Mouse (Mus musculus) stomach, embryonic 14.5 days (tissue): ENCODE results near the gene Gls. TPM values are rescaled to one million over a fixed set of nuclear protein-coding genes. Genes with fewer than 3 reads are reported as not detected.

Experiments used
- ATAC-seq: fragments of 200-750 bp; cut with Nextera tagmentation; 2 replicates; pipeline ENCODE4 v1.8.0; 2017; ENCODE audit warnings: low read depth, moderate TSS enrichment; ENCODE audit not compliant: insufficient number of reproducible peaks, insufficient read depth, low FRiP score
- H3K27ac ChIP-seq: fragments of 300-500 bp; sonication (generic); 2 replicates; pipeline ENCODE4 v1.5.1; 2014; ENCODE audit warnings: mild to moderate bottlenecking, low read length, moderate library complexity, mixed read lengths
- H3K27me3 ChIP-seq: fragments of 300-500 bp; sonication (generic); 2 replicates; pipeline ENCODE4 v1.6.1; 2014; ENCODE audit warnings: low read length, control low read depth, mixed read lengths; ENCODE audit not compliant: control insufficient read depth, insufficient read depth
- H3K36me3 ChIP-seq: fragments of 300-500 bp; sonication (generic); 2 replicates; pipeline ENCODE4 v1.6.1; 2014; ENCODE audit warnings: mild to moderate bottlenecking, control low read depth, low read length, moderate library complexity, mixed read lengths; ENCODE audit not compliant: control insufficient read depth, insufficient read depth
- H3K4me1 ChIP-seq: fragments of 300-500 bp; sonication (generic); 2 replicates; pipeline ENCODE4 v1.6.1; 2014; ENCODE audit warnings: low read length, control low read depth, mixed read lengths; ENCODE audit not compliant: control insufficient read depth, insufficient read depth
- H3K4me2 ChIP-seq: fragments of 300-500 bp; sonication (generic); replicated peaks from 2 replicates; pipeline ENCODE4 v1.6.1; 2014; ENCODE audit warnings: low read depth, low read length, control low read depth
- H3K4me3 ChIP-seq: fragments of 300-500 bp; sonication (generic); 2 replicates; pipeline ENCODE4 v1.5.1; 2014; ENCODE audit warnings: low read depth, low read length, control low read depth
- H3K9ac ChIP-seq: fragments of 300-500 bp; sonication (generic); replicated peaks from 2 replicates; pipeline ENCODE4 v1.6.1; 2014; ENCODE audit warnings: low read depth, mild to moderate bottlenecking, control low read depth, low read length, moderate library complexity, mixed read lengths
- H3K9me3 ChIP-seq: fragments of 300-500 bp; sonication (generic); 2 replicates; pipeline ENCODE4 v1.6.1; 2016; ENCODE audit warnings: low read depth, low read length, control low read depth; ENCODE audit not compliant: control insufficient read depth
- WGBS: fragments of 180-500 bp; shearing (Covaris S2); extraction: QIAGEN DNeasy Blood & Tissue Kit; methylation state at CpG from one replicate; pipeline ENCODE4 v1.1.7; 2014; 5-methylcytosine and 5-hydroxymethylcytosine counted together
- polyA plus RNA-seq: library from polyadenylated mRNA; unstranded; fragments of >200 nt; fragmentation: Nextera tagmentation; extraction: Ambion mirVana; gene quantifications from 2 replicates; pipeline ENCODE4 v1.2.1, GENCODE M21; 2014

The Gls gene
- polyA plus RNA-seq = 30.5 and 31.4 TPM in 2 replicates

DNA sequence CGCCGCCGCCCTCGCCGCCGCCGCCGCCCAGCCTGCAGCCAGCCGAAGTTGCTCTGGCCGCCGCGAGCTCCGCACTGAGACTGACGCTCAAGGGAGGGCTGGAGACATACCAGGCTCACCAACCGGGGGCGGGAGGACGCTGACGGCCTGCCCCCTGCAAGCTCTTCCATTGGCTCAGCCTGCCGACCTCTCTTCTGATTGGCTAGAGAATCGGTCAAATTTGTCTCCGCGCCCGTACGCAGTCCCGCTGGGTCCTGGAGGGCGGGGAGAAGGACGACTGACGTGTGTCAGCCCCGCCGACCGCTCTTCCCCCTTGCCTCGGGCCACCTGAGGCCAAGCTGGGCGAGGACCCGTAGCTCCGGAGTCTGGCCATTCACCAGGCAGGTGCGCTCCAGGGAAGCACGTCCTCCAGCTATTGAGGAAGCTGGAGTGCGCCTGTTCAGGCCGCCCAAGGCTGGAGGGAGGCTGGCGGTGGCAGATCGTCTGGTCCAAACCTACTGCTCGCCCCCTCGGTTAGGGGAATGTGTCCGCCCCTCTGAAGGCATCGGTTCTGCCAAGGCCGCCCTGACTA is at the start of gene Gls:
Gene Gls, minus strand, starts transcription at position 90 of the 571 bp plus-strand sequence.
- peak; percentile 99 for ATAC-seq
- H3K4me1 ChIP-seq = 0 out of 2 replicates have a peak, but pooled peaks cover 3% of the 10 kb centered on the region
- H3K4me2 ChIP-seq = peak within 1 kb of the TSS; percentile 79
- peak within 1 kb of the TSS; percentile 92 for H3K27ac ChIP-seq
- peak within 1 kb of the TSS; percentile 87 for H3K9ac ChIP-seq
- H3K27me3 ChIP-seq = no peaks in the 10 kb centered on the region
- no peaks in the 10 kb centered on the region for H3K36me3 ChIP-seq
- no peaks in the 10 kb centered on the region for H3K9me3 ChIP-seq
- H3K4me3 ChIP-seq = peak within 1 kb of the TSS; percentile 91
- under 1% methylated on average over 42 of the region's 46 CpGs for WGBS

DNA sequence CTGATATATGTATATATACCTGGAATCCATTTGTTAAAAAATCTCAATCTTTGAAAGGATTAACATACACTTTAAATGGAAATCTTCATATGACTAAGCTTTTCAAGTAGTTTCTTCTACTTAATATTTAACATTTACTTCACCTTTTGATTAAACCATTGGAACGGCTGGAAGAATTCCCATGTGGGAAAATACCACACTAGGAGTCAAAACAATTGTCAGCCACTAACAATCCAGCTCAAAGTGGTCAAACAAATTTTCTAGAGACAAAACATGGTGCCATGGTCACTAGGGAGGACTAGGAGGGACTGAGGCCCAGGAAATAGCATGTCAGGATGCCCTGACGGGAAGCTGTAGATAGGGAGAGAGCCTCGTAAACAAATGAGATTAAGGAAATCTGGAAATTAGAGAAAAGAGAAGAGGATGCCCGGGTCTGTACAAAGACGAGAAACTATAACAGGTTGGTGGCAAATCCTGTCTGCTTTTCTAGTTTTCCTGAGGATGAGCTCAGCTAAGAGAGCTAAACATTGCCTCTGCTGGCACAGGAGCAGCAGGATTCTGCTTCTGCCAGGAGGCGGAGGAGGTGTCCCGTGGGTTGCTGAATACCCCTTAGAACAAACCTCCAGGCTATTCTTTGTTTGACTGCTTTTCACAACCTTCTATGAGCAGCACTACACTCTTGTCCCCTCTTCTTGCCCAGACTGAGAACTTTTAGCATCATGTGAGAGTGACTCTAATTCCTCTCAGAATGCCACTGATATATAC is 47.0 kb upstream of the Gls start:
- H3K9me3 ChIP-seq = no peaks in the 10 kb centered on the region
- no peaks in the 10 kb centered on the region for H3K36me3 ChIP-seq
- no peak overlapping the region for H3K27ac ChIP-seq
- no peak for ATAC-seq
- H3K27me3 ChIP-seq = no peaks in the 10 kb centered on the region
- no peak overlapping the region for H3K4me3 ChIP-seq
- no peak overlapping the region for H3K4me2 ChIP-seq
- H3K4me1 ChIP-seq = no peaks in the 10 kb centered on the region
- WGBS = 54% methylated on average over 7 of the region's 7 CpGs
- no peak overlapping the region for H3K9ac ChIP-seq

DNA sequence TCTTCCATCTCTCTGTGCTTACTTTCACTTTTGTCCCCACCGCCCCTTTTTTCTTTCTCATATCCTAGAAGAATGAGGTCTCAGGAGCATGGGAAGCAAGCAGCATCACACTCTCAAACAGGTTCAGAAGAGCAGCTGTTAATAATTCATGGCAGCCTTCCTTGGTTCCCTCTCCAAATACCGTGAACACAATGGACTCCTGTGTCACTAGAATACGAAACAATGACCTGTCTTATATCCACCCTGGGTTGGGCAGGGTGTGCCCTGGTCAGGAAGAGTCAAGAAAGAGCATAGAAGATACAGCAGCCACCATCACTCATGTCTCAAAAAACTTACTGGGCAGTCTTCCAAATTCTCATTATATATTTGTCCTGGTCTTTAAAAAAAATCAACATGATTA is 46.3 kb upstream of the Gls start:
- H3K4me2 ChIP-seq = no peak overlapping the region
- no peak overlapping the region for H3K27ac ChIP-seq
- ATAC-seq = no peak
- no peaks in the 10 kb centered on the region for H3K4me1 ChIP-seq
- no peaks in the 10 kb centered on the region for H3K27me3 ChIP-seq
- no peaks in the 10 kb centered on the region for H3K36me3 ChIP-seq
- no peak overlapping the region for H3K9ac ChIP-seq
- 59% methylated on average over 3 of the region's 3 CpGs for WGBS
- no peak overlapping the region for H3K4me3 ChIP-seq
- H3K9me3 ChIP-seq = no peaks in the 10 kb centered on the region

DNA sequence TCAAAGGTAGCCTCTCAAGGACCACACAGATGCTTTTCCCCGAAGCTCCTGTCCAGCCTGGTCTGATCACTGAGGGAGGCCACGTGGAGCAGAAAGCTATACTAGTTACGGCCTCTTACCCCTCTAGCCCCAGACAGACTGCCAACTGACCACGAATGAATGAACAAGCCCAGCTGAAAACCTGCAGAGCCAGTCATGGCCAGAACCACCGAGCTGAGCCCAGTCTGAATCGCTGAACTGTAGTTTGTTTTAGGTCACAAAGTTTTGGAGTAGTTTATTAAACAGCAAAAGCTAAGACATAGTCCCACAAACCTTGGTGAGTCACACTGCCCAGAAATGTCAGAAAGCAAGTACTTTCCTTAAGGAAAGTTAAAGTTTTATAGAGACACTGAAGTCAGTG is 45.0 kb upstream of the Gls start:
- H3K27ac ChIP-seq = no peak overlapping the region
- H3K4me2 ChIP-seq = no peak overlapping the region
- 61% methylated on average over 6 of the region's 6 CpGs for WGBS
- no peak overlapping the region for H3K4me3 ChIP-seq
- no peaks in the 10 kb centered on the region for H3K27me3 ChIP-seq
- H3K36me3 ChIP-seq = no peaks in the 10 kb centered on the region
- no peaks in the 10 kb centered on the region for H3K4me1 ChIP-seq
- no peak for ATAC-seq
- H3K9me3 ChIP-seq = no peaks in the 10 kb centered on the region
- no peak overlapping the region for H3K9ac ChIP-seq

DNA sequence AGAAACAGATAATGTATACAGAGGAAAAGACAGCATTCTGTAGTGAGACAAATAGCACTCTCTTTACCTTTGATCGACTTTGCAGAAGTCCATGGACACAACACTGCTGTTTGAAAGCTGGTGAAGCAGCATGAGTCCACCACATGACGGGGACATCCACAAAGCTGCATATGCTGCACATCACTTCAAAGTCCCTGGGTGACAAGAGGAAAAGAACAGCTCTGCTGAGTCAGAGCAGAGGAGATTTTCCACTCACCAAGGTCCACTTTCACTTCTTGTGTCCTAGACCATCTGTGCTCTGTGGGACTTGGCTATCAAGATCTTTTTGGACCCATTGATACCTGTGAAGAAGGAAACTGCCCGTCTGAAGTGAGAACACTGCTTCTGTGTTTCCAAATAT is 41.2 kb upstream of the Gls start:
- Histone ChIP-seq H3K27ac (no peak overlapping the region), H3K4me2 (no peak overlapping the region), H3K9ac (no peak overlapping the region), H3K4me3 (no peak overlapping the region), H3K9me3 (no peaks in the 10 kb centered on the region), H3K4me1 (no peaks in the 10 kb centered on the region), H3K36me3 (no peaks in the 10 kb centered on the region), H3K27me3 (no peaks in the 10 kb centered on the region)
- ATAC-seq = no peak
- 77% methylated on average over 3 of the region's 3 CpGs for WGBS

DNA sequence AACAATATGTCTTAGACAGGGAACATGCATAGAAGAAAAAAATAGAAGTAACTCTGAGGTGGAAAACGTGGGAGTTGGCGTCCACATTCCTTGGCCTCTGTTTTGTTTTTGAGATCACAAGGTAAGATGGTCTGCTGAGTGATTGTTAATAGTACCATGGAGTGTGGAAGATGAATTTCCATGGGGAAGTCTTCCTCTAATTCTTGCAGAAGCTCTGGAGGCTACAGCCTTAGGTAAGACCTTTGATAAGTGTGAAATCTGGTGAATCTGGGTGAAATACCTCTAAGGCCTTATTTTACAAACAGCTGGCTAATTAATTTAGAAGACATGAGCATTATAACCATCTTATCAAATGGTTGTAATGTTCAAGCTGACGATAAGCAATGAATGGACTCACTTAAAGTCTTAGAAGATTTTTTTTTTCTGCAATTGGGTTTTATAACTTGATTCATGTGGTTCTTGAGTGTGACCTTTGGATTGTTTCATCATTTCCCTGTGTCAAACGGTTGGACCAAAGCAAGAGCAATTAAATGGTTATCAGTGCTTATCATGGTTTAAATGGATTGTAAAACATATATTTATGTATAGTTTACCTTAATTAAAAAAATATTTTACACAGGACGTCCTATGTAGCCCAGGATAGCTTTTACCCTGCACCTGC is 39.1 kb upstream of the Gls start:
- Histone ChIP-seq H3K9me3 (no peaks in the 10 kb centered on the region), H3K36me3 (no peaks in the 10 kb centered on the region), H3K27me3 (no peaks in the 10 kb centered on the region), H3K4me3 (no peak overlapping the region), H3K27ac (no peak overlapping the region), H3K9ac (no peak overlapping the region), H3K4me2 (no peak overlapping the region), H3K4me1 (no peaks in the 10 kb centered on the region)
- no peak for ATAC-seq
- 66% methylated on average over 5 of the region's 5 CpGs for WGBS

DNA sequence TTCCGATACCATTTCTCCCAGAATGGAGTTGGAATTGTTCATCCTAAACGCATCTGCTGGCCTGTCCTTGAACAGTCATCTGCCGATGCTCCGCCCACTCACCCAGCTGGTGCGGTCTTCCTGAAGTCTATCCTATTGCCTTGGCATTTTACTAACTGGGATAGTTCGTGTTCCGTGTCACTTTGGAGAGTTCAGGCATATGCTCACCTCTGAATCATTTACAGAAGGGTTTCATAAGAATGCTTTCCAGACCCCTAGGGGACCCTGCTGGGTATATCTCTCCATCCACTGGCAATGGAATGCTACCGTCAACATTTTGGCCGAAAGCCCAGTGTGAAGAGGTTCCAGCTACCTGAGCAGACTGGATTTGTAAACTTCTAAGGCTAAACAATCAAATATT is 37.3 kb upstream of the Gls start:
- no peaks in the 10 kb centered on the region for H3K27me3 ChIP-seq
- H3K4me3 ChIP-seq = no peak overlapping the region
- no peak overlapping the region for H3K4me2 ChIP-seq
- no peak for ATAC-seq
- WGBS = 76% methylated on average over 9 of the region's 9 CpGs
- no peak overlapping the region for H3K27ac ChIP-seq
- no peaks in the 10 kb centered on the region for H3K9me3 ChIP-seq
- H3K4me1 ChIP-seq = no peaks in the 10 kb centered on the region
- H3K9ac ChIP-seq = no peak overlapping the region
- no peaks in the 10 kb centered on the region for H3K36me3 ChIP-seq

DNA sequence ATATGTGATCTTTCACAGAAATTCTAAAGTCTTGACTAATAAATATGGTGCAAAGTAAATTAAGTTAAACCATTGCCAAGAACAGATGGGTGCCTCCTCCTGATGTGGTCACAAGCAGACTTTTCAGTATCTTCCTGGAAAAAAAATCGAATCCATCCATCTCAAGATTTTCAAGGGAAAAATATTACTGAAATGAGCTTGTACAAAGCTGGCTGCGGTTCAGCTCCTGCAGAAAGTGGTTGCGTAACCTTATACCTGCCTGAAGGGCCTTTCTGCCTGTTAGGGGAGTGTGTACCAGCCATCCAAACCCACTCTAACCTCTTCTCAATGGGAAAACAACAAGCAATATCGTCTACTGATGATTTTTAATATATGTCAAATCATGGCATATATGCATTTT is 36.6 kb upstream of the Gls start:
- H3K27me3 ChIP-seq = no peaks in the 10 kb centered on the region
- H3K4me3 ChIP-seq = no peak overlapping the region
- no peaks in the 10 kb centered on the region for H3K9me3 ChIP-seq
- ATAC-seq = no peak
- no peak overlapping the region for H3K27ac ChIP-seq
- WGBS = 79% methylated on average over 4 of the region's 4 CpGs
- H3K4me1 ChIP-seq = no peaks in the 10 kb centered on the region
- H3K4me2 ChIP-seq = no peak overlapping the region
- H3K36me3 ChIP-seq = no peaks in the 10 kb centered on the region
- no peak overlapping the region for H3K9ac ChIP-seq
